Mouse (Mus musculus) heart, postnatal 36 days (tissue): ENCODE data around the gene Btrc. TPM values are rescaled to one million over a fixed set of nuclear protein-coding genes. Genes with fewer than 3 reads are reported as not detected.
A peak's percentile ranks its signal among the peaks of the same experiment; 100 is the strongest.
"Not testable (repeated sequence)": the region's sequence is repeated elsewhere in the genome, so short reads cannot be mapped to it uniquely, and the experiment has no call there.

ENCODE experiments used
- DNase-seq, 2 experiments: peaks; one replicate each; pipeline ENCODE4 v3.0.0; 2021 to 2022
- intact Hi-C: fragments of 180-260 bp; cut with DNase I; formaldehyde crosslinking; loops from one replicate; pipeline ENCODE4 v1.15.1; 2025
- total RNA-seq, 2 experiments: library from RNA; stranded (reverse); gene quantifications; 2 replicates each; pipeline ENCODE4 v1.2.3; 2021

The Btrc gene
- total RNA-seq, 2 experiments from 2014 or later = 18.6 to 23.5 TPM

DNA sequence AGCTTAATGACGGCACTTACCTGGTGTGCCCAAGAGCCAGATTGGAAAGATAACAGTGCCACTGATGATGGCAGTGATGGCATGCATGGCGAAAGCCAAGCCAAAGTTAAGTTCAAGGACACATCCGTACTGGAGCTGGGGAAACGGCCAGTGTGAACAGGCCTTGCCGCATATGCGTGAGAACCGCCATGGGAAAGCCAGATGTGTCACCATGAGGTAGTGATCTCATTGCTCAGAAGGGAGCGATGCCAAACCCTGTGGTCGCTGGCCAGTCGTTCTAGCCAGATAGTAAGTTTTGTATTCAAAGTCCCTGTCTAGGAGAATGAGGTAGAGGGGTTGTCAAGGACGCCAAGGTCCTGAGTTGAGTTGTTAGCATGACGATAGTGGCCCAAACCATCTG is 152.7 kb downstream of the Btrc start:
- DNase-seq = no peak
- intact Hi-C loops = no loop called here

DNA sequence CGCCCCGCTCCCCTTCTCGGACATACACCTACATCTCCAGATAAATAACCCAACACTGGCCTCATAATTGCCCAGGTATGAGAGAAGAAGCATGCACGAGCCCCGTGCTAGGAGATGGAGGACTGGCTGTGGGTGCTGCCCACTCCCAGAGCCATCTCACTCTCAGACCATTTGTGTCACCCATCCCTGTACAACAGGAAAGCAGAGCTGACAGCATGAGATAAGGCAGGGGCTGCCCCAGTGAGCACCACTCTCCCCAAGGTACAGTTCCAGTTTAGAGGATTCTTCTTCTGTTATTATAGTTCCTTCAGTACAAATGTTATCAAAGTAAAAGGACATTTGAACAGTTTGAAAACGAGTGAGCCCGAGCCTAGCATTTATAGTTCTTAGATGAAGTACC is 163.8 kb downstream of the Btrc start:
- intact Hi-C loops = no loop called here
- no peak for DNase-seq

DNA sequence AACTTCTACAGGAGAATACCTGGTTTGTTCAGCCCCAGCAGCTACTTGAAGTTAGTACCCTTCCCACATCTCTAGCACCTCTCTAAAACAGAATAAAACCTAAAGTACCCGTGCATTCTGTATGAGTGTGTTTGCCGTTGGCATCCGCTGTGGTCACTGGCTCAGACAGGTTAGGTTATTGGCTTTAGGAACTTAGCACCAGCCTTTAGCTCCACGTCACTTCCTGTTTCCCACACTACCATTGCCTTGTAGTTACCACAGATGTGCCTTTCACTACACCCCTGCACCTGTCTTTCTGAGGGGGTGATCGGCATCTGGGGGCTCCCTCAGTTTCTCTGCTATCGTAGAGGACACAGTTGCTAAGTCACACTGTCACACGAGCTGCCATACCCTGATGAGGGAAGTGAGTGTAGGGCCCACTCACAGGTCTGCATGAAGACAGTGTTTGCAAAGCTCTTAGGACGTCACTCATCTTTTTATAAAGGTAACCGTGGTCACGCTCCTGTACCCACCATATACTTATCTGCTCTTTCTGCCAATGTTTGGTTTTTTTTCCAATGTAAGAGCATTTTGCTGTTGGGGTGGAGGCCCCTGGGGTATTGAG is 164.5 kb downstream of the Btrc start:
- no peak for DNase-seq
- intact Hi-C loops = no loop called here

DNA sequence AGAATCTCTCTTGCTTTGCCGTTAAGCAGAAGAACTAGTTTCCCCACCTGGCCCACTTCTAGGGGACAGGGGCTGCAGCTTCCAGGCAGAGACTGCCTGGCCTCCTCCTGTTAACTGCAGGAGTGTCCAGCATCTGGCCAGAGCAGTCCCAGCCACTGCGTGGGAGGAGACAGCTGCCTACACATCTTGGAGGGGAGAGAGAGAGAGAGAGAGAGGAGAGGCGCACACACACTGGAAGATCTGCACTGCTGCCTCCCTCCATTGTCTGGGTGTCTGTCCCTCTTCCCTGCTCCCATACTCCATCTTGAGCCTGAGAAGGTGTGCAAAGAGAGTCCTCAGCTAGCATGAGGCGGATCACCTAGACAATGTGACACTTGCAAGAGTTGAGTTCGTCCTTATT is 165.8 kb downstream of the Btrc start:
- intact Hi-C loops = no loop called here
- no peak for DNase-seq

DNA sequence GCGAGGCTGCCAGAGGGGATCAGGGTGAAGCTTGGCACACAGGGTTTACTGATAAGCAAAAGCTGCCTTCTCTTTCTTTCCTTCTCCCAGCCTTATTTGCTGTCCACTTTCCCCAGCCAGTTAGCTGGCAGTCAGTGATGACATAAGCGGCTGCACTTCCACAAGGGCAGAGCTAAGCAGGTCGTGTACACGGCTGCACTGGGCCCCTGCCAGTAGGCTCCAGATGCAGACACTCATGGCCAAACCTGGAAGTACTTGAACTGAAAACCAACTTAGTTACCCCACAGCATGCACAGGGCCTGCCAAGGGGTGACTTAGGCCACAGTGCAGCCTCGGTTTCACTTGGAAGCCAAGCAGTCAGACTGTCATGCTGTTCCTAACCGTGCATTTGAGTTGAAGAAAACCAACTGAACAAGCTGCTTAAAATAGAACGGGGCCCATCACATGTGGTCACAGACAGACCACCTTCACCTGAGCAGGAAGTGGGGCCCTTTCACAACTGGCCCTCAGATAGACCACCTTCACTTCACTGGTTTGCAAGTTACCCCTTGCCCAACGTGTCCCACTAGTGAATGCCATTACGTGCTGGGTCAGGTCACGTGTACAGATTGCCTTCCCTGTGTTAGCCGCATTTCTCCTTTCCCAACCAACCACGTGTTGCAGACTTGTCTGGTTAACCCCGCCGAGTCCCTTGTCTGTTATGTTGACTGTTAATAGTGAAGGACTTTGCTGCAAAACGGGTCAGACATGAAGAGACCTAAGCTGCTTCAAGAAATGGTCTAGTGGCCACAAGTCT is 166.9 kb downstream of the Btrc start:
- intact Hi-C loops = no loop called here
- DNase-seq = peak; percentile 35 to 38

DNA sequence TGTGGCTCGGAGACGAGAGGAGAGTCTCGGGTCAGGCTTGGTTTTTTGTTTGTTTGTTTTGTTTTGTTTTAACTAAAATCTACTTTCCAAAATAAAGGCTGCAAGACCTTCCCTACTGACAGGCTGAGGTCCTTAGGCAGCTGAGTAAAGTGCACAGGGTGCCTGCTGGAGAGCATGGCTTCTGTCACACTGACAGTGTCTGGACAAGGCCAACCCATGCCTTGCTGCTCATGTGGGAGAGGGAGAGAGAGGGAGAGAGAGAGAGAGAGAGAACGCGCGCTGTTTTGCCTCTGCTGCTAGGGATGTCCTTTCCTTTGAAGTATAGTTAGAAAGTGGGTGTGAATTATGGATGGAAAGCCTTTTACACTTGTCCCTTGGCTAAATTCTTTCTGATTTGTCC is 168.0 kb downstream of the Btrc start:
- intact Hi-C loops = no loop called here
- no peak for DNase-seq

DNA sequence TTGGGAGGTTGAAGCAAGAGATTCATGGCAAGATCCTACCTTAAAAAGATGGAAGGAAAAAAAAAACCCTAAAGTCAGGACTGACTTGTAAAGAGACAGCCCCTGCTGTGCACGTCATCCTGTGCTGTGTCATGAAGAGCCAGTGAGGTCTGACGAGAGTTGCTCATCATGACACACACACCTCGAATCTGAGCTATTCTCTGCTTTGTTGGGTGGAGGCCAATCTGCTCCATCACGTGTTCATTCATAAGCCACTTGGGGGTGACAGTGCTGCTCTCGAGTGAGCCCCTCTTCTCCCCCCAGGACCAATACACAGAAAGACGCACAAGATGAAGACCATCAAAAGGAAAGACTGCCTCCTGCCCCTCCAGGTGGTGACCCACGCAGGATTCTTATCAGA is 170.1 kb downstream of the Btrc start:
- intact Hi-C loops = no loop called here
- no peak for DNase-seq

DNA sequence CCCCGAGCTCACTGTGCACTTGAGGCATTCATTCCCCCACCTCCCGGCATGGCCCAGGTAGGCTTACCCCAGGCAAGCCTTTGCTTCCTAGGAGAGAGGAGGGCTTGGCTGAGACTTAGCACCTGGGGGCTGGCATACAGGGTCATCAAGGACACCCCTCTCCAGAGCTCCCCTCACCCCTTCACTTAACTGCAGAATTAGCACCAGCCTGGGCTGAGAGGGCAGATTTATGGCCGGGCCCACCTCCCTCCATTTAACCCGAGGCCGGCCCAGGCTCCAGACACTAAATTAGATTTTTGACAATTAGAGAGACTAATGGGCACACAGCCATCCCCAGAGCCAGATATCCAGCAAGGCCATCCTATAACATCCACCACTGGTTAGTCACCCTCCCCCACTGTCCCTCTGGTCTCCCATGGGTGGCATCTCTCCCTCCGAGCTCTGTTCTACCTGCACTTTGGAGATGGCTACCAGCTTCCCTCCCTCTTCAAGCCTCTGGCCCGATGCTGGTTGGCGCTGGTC is 171.7 kb downstream of the Btrc start:
- no peak for DNase-seq
- intact Hi-C loops = no loop called here

DNA sequence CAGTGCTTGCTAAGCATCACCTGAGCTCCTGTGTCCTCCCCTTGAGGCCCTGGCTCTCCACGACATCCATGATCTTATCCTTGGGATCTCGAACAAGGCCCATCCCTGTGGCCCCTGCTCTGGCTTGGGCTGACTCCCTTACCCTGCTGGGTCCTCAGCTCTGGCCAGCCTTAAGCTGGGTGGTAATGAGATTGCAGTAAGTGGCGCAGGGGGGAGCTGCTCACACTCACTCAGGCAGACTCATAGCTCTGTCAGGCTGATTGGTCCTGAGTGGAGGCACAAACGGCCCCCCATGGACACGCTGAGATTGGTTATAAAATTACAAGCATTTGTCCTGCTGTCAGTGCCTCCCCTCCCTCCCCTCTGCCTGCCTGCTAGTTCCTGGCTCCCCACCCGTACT is 172.4 kb downstream of the Btrc start:
- no peak for DNase-seq
- intact Hi-C loops = no loop called here

DNA sequence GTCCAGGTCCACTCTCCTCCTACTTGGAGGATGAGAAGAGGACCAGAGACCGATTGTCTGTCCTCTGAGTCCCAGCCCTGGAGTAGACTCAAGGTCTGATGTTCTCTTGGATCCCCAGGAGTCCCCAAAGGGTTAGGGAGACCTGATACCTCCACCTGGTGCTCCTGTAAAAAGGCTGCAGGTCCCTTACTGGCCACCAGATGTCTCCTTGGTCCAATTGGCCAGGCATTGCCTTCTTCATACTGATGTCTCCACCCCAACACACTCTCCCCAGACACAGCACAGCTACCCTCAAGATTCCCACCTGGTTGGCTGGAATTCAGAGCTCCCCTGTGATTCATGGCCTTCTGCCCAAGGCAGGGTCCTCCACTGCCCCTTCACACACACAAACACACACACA is 174.0 kb downstream of the Btrc start:
- peak; percentile 35 to 64 for DNase-seq
- intact Hi-C loops = no loop called here

DNA sequence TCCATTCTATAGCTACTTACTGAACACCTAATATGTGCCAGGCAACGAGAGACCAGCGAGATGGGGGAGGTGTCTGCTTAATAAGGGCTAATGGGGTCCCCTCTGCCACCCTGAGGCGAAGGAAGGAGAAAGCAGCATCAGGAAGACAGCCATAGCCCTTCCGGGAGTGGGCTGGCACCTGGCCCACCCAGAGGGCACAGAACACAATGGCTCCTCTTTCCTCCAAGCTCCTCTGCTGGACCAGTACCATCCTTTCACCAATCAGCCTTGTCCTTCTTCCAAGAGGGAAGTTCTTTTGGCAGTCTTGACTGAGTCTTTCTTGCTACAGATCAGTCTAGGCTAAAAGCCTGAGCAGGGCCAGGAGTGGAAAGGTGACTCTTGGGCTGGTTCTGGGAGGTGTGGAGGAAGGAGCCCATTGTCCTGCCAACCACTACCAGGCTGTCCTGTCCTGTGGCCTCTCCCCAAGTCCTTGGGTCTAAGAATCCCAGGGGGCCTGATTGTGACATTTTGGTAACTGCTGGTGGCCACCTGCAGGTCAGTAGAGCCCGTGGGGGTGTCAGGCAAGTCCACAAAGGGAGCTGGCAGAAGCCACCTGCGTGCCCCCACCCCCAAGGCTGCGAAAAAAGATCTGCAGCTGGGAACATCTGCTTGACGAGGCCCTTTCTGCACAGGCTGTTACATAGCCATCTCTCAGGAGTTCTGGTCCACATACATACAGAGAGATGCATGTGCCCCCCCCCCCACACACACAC is 177.3 kb downstream of the Btrc start:
- no peak for DNase-seq
- intact Hi-C loops = loop anchor here (5.0 kb wide), 2 partner anchors 54 to 244 kb away; no protein-coding TSS in a partner anchor

DNA sequence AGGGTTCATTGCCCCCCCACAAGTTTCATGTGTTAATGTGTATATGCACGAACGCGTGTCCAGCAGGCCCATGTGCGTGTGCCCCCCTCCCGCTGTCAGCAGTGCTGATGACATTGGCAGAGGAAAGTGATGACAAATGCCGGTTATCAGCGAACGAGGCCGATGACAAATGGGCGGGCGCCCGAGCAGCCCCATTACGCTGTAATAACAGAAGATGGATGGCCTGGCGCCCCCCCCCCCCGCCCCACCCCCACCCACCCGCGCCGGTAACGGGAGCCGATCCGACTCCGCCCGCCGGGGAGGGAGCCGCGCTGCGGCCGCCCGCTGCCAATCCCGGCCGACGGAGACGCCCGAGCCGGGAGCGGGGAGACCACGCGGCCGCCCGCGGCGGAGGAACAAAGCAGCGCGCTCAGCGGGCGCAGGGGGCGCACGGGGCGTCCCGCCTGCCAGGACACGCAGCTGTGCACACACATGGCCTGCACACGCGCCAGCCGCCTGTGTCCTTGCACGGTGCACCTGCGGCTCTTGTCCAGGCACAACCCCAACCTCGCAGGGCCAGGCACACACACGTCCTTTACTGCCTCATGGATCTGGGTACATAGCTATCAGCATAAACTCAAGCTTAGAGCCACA is 178.0 kb downstream of the Btrc start:
- intact Hi-C loops = loop anchor here (5.0 kb wide), 2 partner anchors 54 to 244 kb away; no protein-coding TSS in a partner anchor
- peak; percentile 25 to 39 for DNase-seq

DNA sequence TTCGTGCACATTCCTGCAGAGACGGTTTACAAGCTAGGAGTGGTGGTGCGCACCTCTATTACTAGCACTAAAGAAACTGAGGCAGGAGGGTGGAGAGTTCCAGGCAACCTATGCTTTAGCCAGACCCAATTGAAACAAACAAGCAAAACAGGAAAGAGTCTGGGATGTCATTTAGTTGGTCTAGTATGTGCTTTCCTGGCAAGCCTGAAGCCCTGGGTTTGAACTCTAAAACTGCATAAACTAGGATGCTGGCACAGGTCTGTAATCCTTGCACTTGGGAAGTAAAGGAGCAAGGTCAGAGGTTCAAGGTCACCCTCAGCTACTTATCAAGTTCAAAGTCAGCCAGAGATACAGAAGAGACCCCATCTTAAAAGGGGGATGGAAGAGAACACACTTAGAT is 178.5 kb downstream of the Btrc start:
- intact Hi-C loops = loop anchor here (5.0 kb wide), 2 partner anchors 55 to 245 kb away; no protein-coding TSS in a partner anchor

DNA sequence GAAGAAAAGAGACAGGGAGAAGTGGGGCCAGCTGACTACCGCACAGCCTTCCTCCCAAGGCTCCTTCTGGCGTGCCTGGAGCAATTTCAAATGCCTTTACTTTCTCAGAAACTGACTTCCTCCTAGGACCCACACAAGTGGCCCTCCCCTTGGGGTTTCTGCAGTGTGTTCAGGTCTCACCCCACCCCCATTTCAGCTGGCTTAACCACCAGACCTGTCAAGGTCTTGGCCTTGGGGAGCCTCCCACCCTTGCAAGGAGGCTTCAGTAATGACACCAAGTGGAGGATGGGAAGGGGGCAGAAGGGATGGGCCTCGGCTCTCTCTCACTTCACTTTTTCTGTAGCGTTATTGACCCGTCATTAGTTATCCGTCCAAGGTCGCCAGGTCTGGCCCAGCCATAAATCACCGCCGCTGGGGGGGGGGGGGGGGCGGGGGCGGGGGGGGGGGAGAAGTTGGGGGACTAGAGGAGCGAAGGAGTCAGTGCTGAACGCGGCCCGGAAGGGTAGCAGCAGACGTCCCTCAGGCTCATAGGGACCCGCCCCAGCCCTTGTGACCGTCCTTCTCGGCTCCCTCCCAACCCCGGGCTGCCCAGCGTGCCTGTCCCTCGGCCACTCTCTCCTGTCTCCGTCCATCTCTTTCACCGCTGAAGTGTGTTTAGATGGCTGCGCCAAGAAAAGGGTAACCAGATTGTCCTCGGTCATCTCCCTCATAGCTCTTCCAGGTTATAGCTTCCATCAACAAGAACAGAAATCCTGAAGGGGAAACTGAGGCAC is 180.8 kb downstream of the Btrc start:
- intact Hi-C loops = loop anchor here (2.0 to 5.0 kb wide), 4 partner anchors 57 to 368 kb away; no protein-coding TSS in a partner anchor
- DNase-seq = peak in 1 of 2 experiments; percentile 15

More for the DNA sequence above, 178.5 kb downstream of the Btrc start:
- no peak for DNase-seq

DNA sequence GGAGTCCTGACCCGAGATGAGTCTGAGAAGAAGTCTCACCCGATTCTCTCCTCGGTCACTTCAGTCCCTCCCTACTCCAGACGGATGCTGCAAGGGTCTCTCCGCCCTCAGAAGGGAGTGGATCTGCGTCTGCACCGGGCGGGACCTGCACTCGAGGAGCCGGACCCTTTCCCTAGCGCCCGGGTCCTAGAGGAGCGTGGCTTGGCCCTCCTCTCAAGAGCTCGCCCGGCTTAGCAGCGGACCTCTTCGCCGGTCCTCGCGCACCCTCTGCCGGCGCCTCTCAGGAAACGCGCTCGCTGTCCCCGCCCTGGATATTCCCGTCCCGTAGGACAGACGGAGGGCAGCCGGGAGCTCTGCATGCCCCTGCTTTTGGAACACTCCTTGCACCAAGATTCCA is 181.4 kb downstream of the Btrc start:
- intact Hi-C loops = loop anchor here (1.0 to 5.0 kb wide), 6 partner anchors 58 to 368 kb away; no protein-coding TSS in a partner anchor
- DNase-seq = peak; percentile 86 to 88

DNA sequence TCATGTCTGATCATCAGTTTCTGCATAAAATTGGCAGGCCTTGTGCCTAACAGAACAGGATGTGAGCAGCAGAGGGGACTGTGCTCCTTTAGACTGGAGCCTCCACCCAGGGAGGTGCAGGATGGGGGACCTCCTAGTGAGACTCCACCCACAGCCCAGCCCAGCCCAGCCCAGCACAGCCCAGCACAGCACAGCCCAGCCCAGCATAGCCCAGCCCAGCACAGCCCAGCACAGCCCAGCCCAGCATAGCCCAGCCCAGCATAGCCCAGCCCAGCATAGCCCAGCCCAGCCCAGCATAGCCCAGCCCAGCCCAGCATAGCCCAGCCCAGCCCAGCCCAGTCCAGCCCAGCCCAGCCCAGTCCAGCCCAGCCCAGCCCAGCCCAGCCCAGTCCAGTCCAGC is 184.7 kb downstream of the Btrc start:
- not testable (repeated sequence) for DNase-seq
- intact Hi-C loops = loop anchor here (5.0 kb wide), 1 partner anchor 111 kb away; no protein-coding TSS in a partner anchor

DNA sequence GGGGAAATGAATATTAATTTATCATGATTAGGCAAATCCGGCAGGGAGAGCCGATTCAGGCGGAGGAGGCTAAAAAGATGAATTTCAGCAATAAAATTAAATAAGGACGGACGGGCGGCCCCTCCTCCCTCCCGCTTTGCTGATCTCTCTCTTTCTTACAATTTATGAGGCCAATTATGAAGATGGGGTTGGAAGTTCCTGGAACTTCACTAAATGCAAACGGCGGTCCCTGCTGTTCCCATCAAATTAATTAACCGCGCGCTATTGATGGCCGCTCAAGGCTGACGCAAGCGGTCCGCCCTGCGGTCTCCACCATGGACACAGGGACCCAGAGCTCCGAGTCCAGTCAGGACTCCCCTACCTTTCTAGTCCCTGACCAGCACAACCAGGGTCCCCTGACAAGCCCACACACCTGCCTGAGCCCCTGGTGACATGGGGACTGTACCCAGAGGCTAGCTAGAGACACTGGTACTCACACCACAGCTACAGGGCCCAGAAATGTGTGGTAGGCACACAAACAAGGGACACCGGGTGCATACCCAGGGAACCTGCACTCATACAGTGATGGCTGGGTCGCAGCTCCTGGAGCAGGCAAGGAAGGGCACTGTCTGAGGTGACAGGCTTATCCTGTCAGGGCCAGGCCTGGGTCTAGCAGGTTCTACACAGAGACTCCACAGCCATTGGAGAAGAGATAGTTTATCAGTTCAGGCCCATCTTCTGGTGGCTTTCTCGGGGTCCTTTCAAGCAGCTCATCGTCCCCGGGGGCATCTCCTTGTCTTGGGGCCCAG is 185.8 kb downstream of the Btrc start:
- DNase-seq = no peak
- intact Hi-C loops = loop anchor here (5.0 kb wide), 1 partner anchor 112 kb away; no protein-coding TSS in a partner anchor

DNA sequence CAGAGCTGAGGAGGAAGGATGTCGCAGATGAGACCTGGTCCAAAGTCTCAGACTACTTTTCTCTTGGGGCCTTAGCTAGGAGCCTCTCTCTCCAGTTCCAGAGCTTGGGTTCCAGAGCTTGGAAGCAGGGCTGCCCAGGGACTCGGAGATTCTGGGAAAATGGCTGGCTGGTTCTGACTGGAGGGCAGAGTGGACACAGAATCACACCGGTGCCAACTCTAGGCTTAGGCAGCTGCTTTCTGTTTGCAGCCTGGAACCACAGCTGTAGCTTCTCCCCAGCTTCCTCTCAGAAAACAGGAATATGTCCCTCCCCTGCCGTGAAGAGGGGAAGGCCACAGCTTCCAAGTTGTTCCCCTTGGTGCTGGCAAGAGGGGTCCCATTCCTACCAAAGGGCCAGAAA is 186.4 kb downstream of the Btrc start:
- no peak for DNase-seq
- intact Hi-C loops = loop anchor here (5.0 kb wide), 1 partner anchor 113 kb away; no protein-coding TSS in a partner anchor

DNA sequence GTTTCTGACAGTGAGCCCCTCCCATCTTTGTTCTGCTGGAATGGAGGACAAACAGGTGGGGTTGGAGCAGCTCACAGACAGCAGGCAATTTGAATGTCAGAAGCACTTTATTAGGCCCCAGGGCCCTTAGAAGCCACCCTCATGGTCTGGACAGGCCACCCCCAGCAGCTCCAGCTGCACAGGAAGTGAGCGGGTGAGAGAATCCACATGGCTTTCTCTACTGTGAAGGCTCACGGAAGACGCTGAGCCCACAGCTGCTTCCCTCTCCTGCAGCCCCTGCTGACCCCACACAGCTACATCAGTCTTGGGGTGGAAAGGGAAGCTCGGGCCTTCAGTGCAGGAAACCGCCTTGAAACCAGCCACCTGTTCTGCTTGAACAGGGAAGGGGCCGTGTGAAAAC is 188.7 kb downstream of the Btrc start:
- DNase-seq = no peak
- intact Hi-C loops = no loop called here
